Mouse (Mus musculus) CH12.LX (cell line): Measurements from ENCODE around the gene Cnot2. TPM values are rescaled to one million over a fixed set of nuclear protein-coding genes. Genes with fewer than 3 reads are reported as not detected.

Experiments
- DNase-seq: peaks from one replicate; pipeline ENCODE4 v3.0.0-alpha.2; 2013; ENCODE audit errors: extremely low read depth
- H3K27ac ChIP-seq: 2 replicates; pipeline ENCODE4 v1.5.1; 2012; ENCODE audit warnings: low read depth, mild to moderate bottlenecking, control low read depth, moderate library complexity; ENCODE audit not compliant: insufficient read depth
- H3K27me3 ChIP-seq: replicated peaks from 2 replicates; pipeline ENCODE3; 2012; ENCODE audit warnings: inconsistent platforms
- H3K36me3 ChIP-seq, 2 experiments: replicated peaks in 1 of 2; 2 replicates each; pipeline versions ENCODE3 to v1.6.1; 2012; ENCODE audit warnings: inconsistent platforms in 1 of 2, low read length in 1 of 2, mild to moderate bottlenecking in 1 of 2, mixed read lengths in 1 of 2, moderate library complexity in 1 of 2; ENCODE audit not compliant: control insufficient read depth in 1 of 2, insufficient read depth in 1 of 2
- H3K4me1 ChIP-seq, 2 experiments: 2 replicates each; pipeline ENCODE4 v1.6.1; 2012; ENCODE audit warnings: inconsistent platforms in 1 of 2, moderate library complexity in 1 of 2; ENCODE audit not compliant: insufficient read depth in 2 of 2, control insufficient read depth in 1 of 2
- H3K4me2 ChIP-seq: 2 replicates; pipeline ENCODE4 v1.6.1; 2012; ENCODE audit warnings: low read depth, mild to moderate bottlenecking, control low read depth; ENCODE audit not compliant: poor library complexity, insufficient read depth, severe bottlenecking
- H3K4me3 ChIP-seq, 3 experiments: fragments of 150-350 bp in 1 of 3; sonication (generic) in 1 of 3; replicated peaks in 1 of 3; 2 replicates each; pipeline versions ENCODE3 to v1.5.1; 2011 to 2012; ENCODE audit warnings: low read depth in 2 of 3, low read length in 2 of 3, mild to moderate bottlenecking in 2 of 3, moderate library complexity in 2 of 3, control low read depth in 1 of 3, improper control_type of control experiment in 1 of 3, inconsistent platforms in 1 of 3, mixed read lengths in 1 of 3; ENCODE audit not compliant: poor library complexity in 1 of 3
- H3K79me2 ChIP-seq: replicated peaks from 2 replicates; pipeline ENCODE4 v1.6.1; 2012; ENCODE audit warnings: mild to moderate bottlenecking, moderate library complexity; ENCODE audit not compliant: control insufficient read depth, poor library complexity, insufficient read depth, severe bottlenecking; ENCODE audit errors: extremely low read depth
- H3K9ac ChIP-seq: 2 replicates; pipeline ENCODE4 v1.6.1; 2012; ENCODE audit warnings: low read depth, mild to moderate bottlenecking, control low read depth, moderate library complexity; ENCODE audit not compliant: insufficient read depth
- H3K9me3 ChIP-seq: replicated peaks from 2 replicates; pipeline ENCODE3; 2012; ENCODE audit warnings: low read length, inconsistent platforms, mixed read lengths
- CHD2 ChIP-seq: IDR thresholded peaks from 2 replicates; pipeline ENCODE4 v1.6.1; 2011; ENCODE audit warnings: low read length, improper control_type of control experiment
- CTCF ChIP-seq, 2 experiments: IDR thresholded peaks in 1 of 2; conservative IDR thresholded peaks in 1 of 2; 2 replicates each; pipeline ENCODE4 v1.5.1; 2011 to 2012; ENCODE audit warnings: low read depth in 2 of 2, low read length in 2 of 2, improper control_type of control experiment in 1 of 2, inconsistent platforms in 1 of 2, mild to moderate bottlenecking in 1 of 2, moderate library complexity in 1 of 2
- EP300 ChIP-seq: IDR thresholded peaks from 2 replicates; pipeline ENCODE4 v1.6.1; 2011; ENCODE audit warnings: low read length, improper control_type of control experiment
- HCFC1 ChIP-seq: IDR thresholded peaks from 2 replicates; pipeline ENCODE4 v1.6.1; 2012; ENCODE audit warnings: low read depth, mild to moderate bottlenecking, inconsistent platforms, low read length, improper control_type of control experiment
- JUN ChIP-seq: IDR thresholded peaks from 2 replicates; pipeline ENCODE4 v1.6.1; 2011; ENCODE audit warnings: low read depth, mild to moderate bottlenecking, low read length, improper control_type of control experiment, moderate library complexity; ENCODE audit not compliant: insufficient read depth
- KAT2A ChIP-seq: IDR thresholded peaks from 2 replicates; pipeline ENCODE4 v1.6.1; 2012; ENCODE audit warnings: low read length, improper control_type of control experiment, inconsistent platforms; ENCODE audit not compliant: insufficient replicate concordance
- MAX ChIP-seq: IDR thresholded peaks from 2 replicates; pipeline ENCODE4 v1.6.1; 2011; ENCODE audit warnings: low read length, improper control_type of control experiment
- MEF2A ChIP-seq: IDR thresholded peaks from 2 replicates; pipeline ENCODE4 v1.6.1; 2014; ENCODE audit warnings: low read depth, mild to moderate bottlenecking, inconsistent platforms, low read length, improper control_type of control experiment, borderline replicate concordance
- NELFE ChIP-seq: IDR thresholded peaks from 2 replicates; pipeline ENCODE4 v1.6.1; 2011; ENCODE audit warnings: low read depth, low read length, improper control_type of control experiment
- NRF1 ChIP-seq: IDR thresholded peaks from 2 replicates; pipeline ENCODE4 v1.6.1; 2014; ENCODE audit warnings: low read depth, mild to moderate bottlenecking, inconsistent platforms, low read length, improper control_type of control experiment, moderate library complexity
- POLR2A ChIP-seq: IDR thresholded peaks from 2 replicates; pipeline ENCODE4 v1.6.1; 2011; ENCODE audit warnings: low read depth, mild to moderate bottlenecking, improper control_type of control experiment, low read length
- TBP ChIP-seq: conservative IDR thresholded peaks from 2 replicates; pipeline ENCODE4 v1.6.1; 2011; ENCODE audit warnings: low read depth, low read length, improper control_type of control experiment
- USF2 ChIP-seq: conservative IDR thresholded peaks from 2 replicates; pipeline ENCODE4 v1.6.1; 2011; ENCODE audit warnings: low read depth, low read length, improper control_type of control experiment
- ZMIZ1 ChIP-seq: IDR thresholded peaks from 2 replicates; pipeline ENCODE4 v1.6.1; 2012; ENCODE audit warnings: low read depth, mild to moderate bottlenecking, inconsistent platforms, low read length, improper control_type of control experiment
- dilution Hi-C: fragments of 300-500 bp; cut with MboI; formaldehyde crosslinking; loops from 2 replicates; pipeline ENCODE4 v1.14.3; 2020; ENCODE audit warnings: low sequenced_read_pairs; ENCODE audit not compliant: extremely low pct_unique_long_range_greater_than_20kb, extremely low pct_ligation_motif_present
- in situ Hi-C: fragments of 300-500 bp; cut with MboI; formaldehyde crosslinking; loops from 3 replicates; pipeline ENCODE4 v1.14.3; 2019; ENCODE audit warnings: low sequenced_read_pairs, low pct_ligation_motif_present, low pct_unique_long_range_greater_than_20kb, mixed read lengths
- polyA plus RNA-seq: library from polyadenylated mRNA; unstranded; fragments of >175 nt; gene quantifications from 2 replicates; pipeline ENCODE4 v1.2.1, GENCODE M21; 2012; ENCODE audit warnings: low read depth; ENCODE audit not compliant: insufficient read length
- total RNA-seq, 2 experiments: library from RNA; depleted of rRNA; stranded (reverse); fragments of 300-350 nt in 1 of 2; fragments of >200 nt in 1 of 2; gene quantifications; 2 replicates each; pipeline ENCODE4 v1.2.3; 2012 to 2014

Cnot2 gene
- total and polyA plus RNA-seq, 3 experiments = 69.5 to 150 (median 97.0) TPM

DNA sequence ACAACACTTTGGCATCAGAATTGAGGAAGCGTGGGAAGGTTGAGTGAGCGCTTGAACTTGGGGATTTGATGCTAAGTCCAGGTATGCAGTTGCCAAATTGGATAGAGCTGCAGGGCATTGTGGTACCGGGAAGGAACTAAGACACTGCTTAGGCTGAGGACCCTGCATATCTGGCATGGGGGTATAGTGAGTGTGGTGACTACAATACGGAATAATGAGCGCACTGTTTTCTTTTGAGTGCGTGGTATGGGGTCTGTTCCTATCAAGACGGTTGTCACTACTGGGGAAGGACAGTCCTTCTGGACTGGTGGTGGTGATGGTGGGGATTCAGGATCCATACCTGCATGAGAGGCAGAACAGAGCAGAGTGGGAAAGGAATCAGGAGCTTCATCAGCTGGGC lies 140.4 kb downstream of the Cnot2 start:
- TF ChIP-seq NELFE (no peak), CTCF (conservative IDR thresholded peaks at IDR 0.05 in 1 of 2, IDR thresholded peaks at IDR 0.05 in 1 of 2; ENCODE audit: low read depth in 2 of 2, low read length in 2 of 2) (no peak)
- dilution Hi-C loops = no loop called here

GRCm38 (mm10) chr10:116440088-116440487 lies 141.2 kb downstream of the Cnot2 start:
- Histone ChIP-seq H3K4me1 (no peaks in the 10 kb centered on the region), H3K27ac (no peak overlapping the region)
- no peak for TF ChIP-seq HCFC1
- no peak for TF ChIP-seq USF2
- no peak for TF ChIP-seq TBP
- TF ChIP-seq, all 38 proteins: peak for 0
- Histone ChIP-seq H3K9ac (no peak overlapping the region), H3K27me3 (no peaks in the 10 kb centered on the region), H3K4me2 (no peak overlapping the region), H3K9me3 (peaks cover 21% of the 10 kb centered on the region), H3K36me3 (no peaks in the 10 kb centered on the region), H3K79me2 (no peaks in the 10 kb centered on the region), H3K4me3 (no peak overlapping the region)
- in situ Hi-C loops = no loop called here
- dilution Hi-C loops = no loop called here
- no peak for DNase-seq

More for the DNA sequence above, 140.4 kb downstream of the Cnot2 start:
- Histone ChIP-seq H3K27me3 (no peaks in the 10 kb centered on the region), H3K36me3 (no peaks in the 10 kb centered on the region), H3K4me3 (no peak overlapping the region), H3K79me2 (no peaks in the 10 kb centered on the region), H3K4me1 (no peaks in the 10 kb centered on the region), H3K9ac (no peak overlapping the region), H3K9me3 (peaks cover 21% of the 10 kb centered on the region), H3K4me2 (no peak overlapping the region), H3K27ac (no peak overlapping the region)
- no peak for DNase-seq
- in situ Hi-C loops = no loop called here

GRCm38 (mm10) chr10:116435455-116435854 lies 145.9 kb downstream of the Cnot2 start:
- Histone ChIP-seq H3K79me2 (no peaks in the 10 kb centered on the region), H3K4me1 (no peaks in the 10 kb centered on the region), H3K9me3 (peaks cover 21% of the 10 kb centered on the region), H3K9ac (no peak overlapping the region), H3K27ac (no peak overlapping the region), H3K4me2 (no peak overlapping the region), H3K36me3 (no peaks in the 10 kb centered on the region), H3K4me3 (no peak overlapping the region), H3K27me3 (no peaks in the 10 kb centered on the region)
- DNase-seq = no peak
- in situ Hi-C loops = no loop called here
- dilution Hi-C loops = no loop called here
- TF ChIP-seq ZMIZ1 = no peak
- TF ChIP-seq EP300 = no peak
- no peak for TF ChIP-seq CHD2
- TF ChIP-seq MAX = no peak
- no peak for TF ChIP-seq MEF2A
- no peak for TF ChIP-seq POLR2A
- no peak for TF ChIP-seq NELFE
- TF ChIP-seq JUN = no peak
- TF ChIP-seq KAT2A = no peak
- TF ChIP-seq NRF1 = no peak

Other genes starting within 250 kb of the Cnot2 start
- gene Kcnmb4, start 107.6 kb downstream of the Cnot2 start, total RNA-seq (2012; rRNA removed) = 1.1 TPM in 2 replicates
- 1.0 and 1.8 TPM in 2 replicates for gene Kcnmb4, start 107.6 kb downstream of the Cnot2 start, total RNA-seq (2014; rRNA removed)
- 0.80 and 1.2 TPM in 2 replicates for gene Kcnmb4, start 107.6 kb downstream of the Cnot2 start, polyA plus RNA-seq